Mouse (Mus musculus) embryonic fibroblast, embryonic 13.5 days (primary cell): Measurements from ENCODE around the gene Msantd2.

Experiments
- CTCF ChIP-seq: IDR thresholded peaks from 2 replicates; pipeline ENCODE4 v1.5.1; 2011; ENCODE audit warnings: mild to moderate bottlenecking, control low read depth, low read length, moderate library complexity, borderline replicate concordance; ENCODE audit not compliant: insufficient read depth
- POLR2A ChIP-seq: IDR thresholded peaks from 2 replicates; pipeline ENCODE4 v1.6.1; 2011; ENCODE audit warnings: low read depth, mild to moderate bottlenecking, control low read depth, low read length, moderate library complexity

DNA sequence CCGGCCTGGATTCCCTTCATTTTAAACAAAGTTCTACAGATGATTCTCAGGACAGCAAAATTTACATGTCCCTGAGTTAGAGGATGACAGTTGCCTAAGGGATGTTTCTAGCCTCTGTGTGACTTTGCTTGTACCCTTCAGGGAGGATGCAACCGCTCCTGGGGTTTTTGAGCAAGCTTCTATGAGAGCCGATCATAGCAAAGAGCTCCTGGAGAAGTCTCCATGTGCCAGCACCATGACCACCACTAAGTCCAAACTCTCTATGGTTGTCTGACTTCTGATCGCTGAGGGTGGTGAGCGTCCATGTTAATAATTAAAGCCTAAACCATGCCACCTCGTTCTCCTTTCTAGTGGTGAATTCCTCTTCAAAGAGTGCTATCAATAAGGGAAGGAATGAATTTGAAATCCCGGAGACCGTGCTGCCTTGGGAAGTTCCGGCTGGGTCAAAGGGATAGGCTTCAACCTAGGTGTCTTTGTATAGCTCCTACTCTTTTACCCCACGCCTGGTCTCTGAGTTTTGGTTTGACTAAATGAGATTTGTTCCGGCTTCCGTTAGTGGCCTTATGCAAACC is 54.8 kb downstream of the Msantd2 start:
- no peak for TF ChIP-seq CTCF
- no peak for TF ChIP-seq POLR2A
